7 mouse cellular contexts compared by ENCODE assay signal in the genomic region with DNA sequence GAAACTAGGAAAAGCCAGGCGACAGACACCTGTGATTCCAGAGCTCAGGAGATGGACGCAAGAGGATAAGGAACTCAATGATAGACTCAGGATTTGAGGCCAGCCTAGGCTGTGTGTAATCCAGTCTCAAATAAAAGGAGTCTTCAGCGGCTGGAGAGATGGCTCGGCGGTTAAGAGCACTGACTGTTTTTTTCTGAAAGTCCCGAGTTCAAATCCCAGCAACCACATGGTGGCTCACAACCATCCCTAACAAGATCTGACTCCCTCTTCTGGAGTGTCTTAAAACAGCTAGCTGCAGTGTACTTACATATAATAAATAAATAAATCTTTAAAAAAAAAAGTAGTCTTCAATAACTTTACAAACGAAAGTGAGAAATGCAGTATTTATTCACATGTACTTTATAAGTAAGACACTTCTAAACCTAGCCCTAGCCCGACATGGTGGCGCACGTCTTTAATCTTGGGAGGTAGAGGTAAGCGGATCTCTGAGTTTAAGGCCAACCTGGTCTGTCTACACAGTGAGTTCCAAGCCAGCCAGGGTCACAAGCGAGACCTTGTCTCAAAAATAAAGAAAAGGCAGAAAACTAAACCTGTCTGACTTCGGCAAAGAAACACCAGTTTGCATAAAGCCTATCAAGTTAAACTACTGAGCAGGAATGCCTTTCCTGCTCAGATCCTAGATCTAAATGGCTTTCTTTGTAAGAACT. TPM values are rescaled to one million over a fixed set of nuclear protein-coding genes. Genes with fewer than 3 reads are reported as not detected.
DNase-seq lines count a peak whose midpoint lies in the region; ATAC-seq and TF ChIP-seq lines count a peak whose summit lies in the region.

No protein-coding gene starts in this region.

- 33% methylated on average over 13 of the region's 13 CpGs for WGBS in hindbrain, embryonic 11.5 days
- 23% methylated on average over 13 of the region's 13 CpGs for WGBS in limb, embryonic 15.5 days
- 26% methylated on average over 13 of the region's 13 CpGs for WGBS in neural tube, embryonic 15.5 days

- peak overlapping the region; percentile 91 for H3K4me3 ChIP-seq in E14TG2a.4 (replicated peaks; ENCODE audit: low read length)
- H3K4me3 ChIP-seq in hindbrain, embryonic 11.5 days (ENCODE audit: low read depth, low read length): peak overlapping the region; percentile 82
- peak overlapping the region; percentile 84 for H3K4me3 ChIP-seq in limb, embryonic 15.5 days
- peak overlapping the region; percentile 80 for H3K4me3 ChIP-seq in neural tube, embryonic 15.5 days (replicated peaks)

- peak overlapping the region; percentile 61 for H3K4me2 ChIP-seq in hindbrain, embryonic 11.5 days (replicated peaks; ENCODE audit: low read depth, low read length)
- peak overlapping the region; percentile 62 for H3K4me2 ChIP-seq in limb, embryonic 15.5 days
- peak overlapping the region; percentile 85 for H3K4me2 ChIP-seq in neural tube, embryonic 15.5 days

- no peaks in the 10 kb centered on the region for H3K36me3 ChIP-seq in E14TG2a.4 (ENCODE audit: insufficient read depth, low read length)
- H3K36me3 ChIP-seq in hindbrain, embryonic 11.5 days (ENCODE audit: control insufficient read depth, insufficient read depth, low read length): no peaks in the 10 kb centered on the region
- H3K36me3 ChIP-seq in limb, embryonic 15.5 days: no peaks in the 10 kb centered on the region
- H3K36me3 ChIP-seq in neural tube, embryonic 15.5 days: no peaks in the 10 kb centered on the region

- TF ChIP-seq CTCF in E14TG2a.4 (conservative IDR thresholded peaks at IDR 0.05; ENCODE audit: low read length): no peak

- H3K27ac ChIP-seq in hindbrain, embryonic 11.5 days (ENCODE audit: low read depth, low read length): peak overlapping the region; percentile 92; the same call in 1 of the 2 replicates
- H3K27ac ChIP-seq in limb, embryonic 15.5 days: peak overlapping the region; percentile 99
- H3K27ac ChIP-seq in neural tube, embryonic 15.5 days (replicated peaks): peak overlapping the region; percentile 94

- H3K9me3 ChIP-seq in E14TG2a.4 (ENCODE audit: low read length): no peaks in the 10 kb centered on the region
- H3K9me3 ChIP-seq in hindbrain, embryonic 11.5 days (ENCODE audit: control insufficient read depth, low read length): no peaks in the 10 kb centered on the region
- H3K9me3 ChIP-seq in limb, embryonic 15.5 days: no peaks in the 10 kb centered on the region
- no peaks in the 10 kb centered on the region for H3K9me3 ChIP-seq in neural tube, embryonic 15.5 days (replicated peaks)

- intact Hi-C loops in gastrocnemius, postnatal 14 days (cut with DNase I; ENCODE audit: low total_unique reads): no loop called here

- peak overlapping the region; percentile 77 for H3K9ac ChIP-seq in hindbrain, embryonic 11.5 days (ENCODE audit: low read depth, low read length)
- H3K9ac ChIP-seq in limb, embryonic 15.5 days: peak overlapping the region; percentile 82
- H3K9ac ChIP-seq in neural tube, embryonic 15.5 days (replicated peaks): peak overlapping the region; percentile 79

- no peak for ATAC-seq in hindbrain, embryonic 11.5 days (ENCODE audit: low FRiP score)
- ATAC-seq in limb, embryonic 15.5 days (ENCODE audit: insufficient number of reproducible peaks, low FRiP score, low TSS enrichment, low read depth): no peak
- ATAC-seq in neural tube, embryonic 15.5 days (ENCODE audit: low FRiP score): no peak

- DNase-seq in 416B (ENCODE audit: low read depth): peak; percentile 63
- DNase-seq in embryo, embryonic 10 days (ENCODE audit: low spot score): peak; percentile 5
- DNase-seq in hindbrain, embryonic 11.5 days (ENCODE audit: low spot score): peak; percentile 20
- no peak for DNase-seq in gastrocnemius, postnatal 14 days

- H3K4me1 ChIP-seq in E14TG2a.4 (replicated peaks; ENCODE audit: low read depth, low read length): peaks cover 21% of the 10 kb centered on the region
- no peaks in the 10 kb centered on the region for H3K4me1 ChIP-seq in hindbrain, embryonic 11.5 days (replicated peaks; ENCODE audit: control insufficient read depth, insufficient read depth, low read length)
- peaks cover 7% of the 10 kb centered on the region for H3K4me1 ChIP-seq in limb, embryonic 15.5 days
- peaks cover 17% of the 10 kb centered on the region for H3K4me1 ChIP-seq in neural tube, embryonic 15.5 days

- H3K27me3 ChIP-seq in E14TG2a.4 (ENCODE audit: insufficient read depth, low read length): no peaks in the 10 kb centered on the region
- no peaks in the 10 kb centered on the region for H3K27me3 ChIP-seq in hindbrain, embryonic 11.5 days (ENCODE audit: control insufficient read depth, insufficient read depth, low read length)
- H3K27me3 ChIP-seq in limb, embryonic 15.5 days: no peaks in the 10 kb centered on the region
- no peaks in the 10 kb centered on the region for H3K27me3 ChIP-seq in neural tube, embryonic 15.5 days (replicated peaks)

RNA-seq across cellular contexts. Expression of gene Trpm7, which starts 1.1 kb away (rescaled TPM):
- polyA plus RNA-seq in hindbrain, embryonic 11.5 days (2014; fragmentation: Nextera tagmentation; extraction: Ambion mirVana): 33.5 and 43.0 TPM in 2 replicates
- 45.6 and 53.1 TPM in 2 replicates for polyA plus RNA-seq in limb, embryonic 15.5 days (2015; fragmentation: Nextera tagmentation; extraction: Ambion mirVana)
- polyA plus RNA-seq in neural tube, embryonic 15.5 days (2015; fragmentation: Nextera tagmentation; extraction: Ambion mirVana): 28.5 and 38.1 TPM in 2 replicates
- 10 to 100 TPM; 22.1 to 24.2 TPM for total RNA-seq in gastrocnemius, postnatal 14 days (2021)

RNA-seq across cellular contexts. Expression of gene Sppl2a, which starts 58.1 kb away (rescaled TPM):
- 34.7 and 35.5 TPM in 2 replicates for polyA plus RNA-seq in hindbrain, embryonic 11.5 days (2014; fragmentation: Nextera tagmentation; extraction: Ambion mirVana)
- polyA plus RNA-seq in limb, embryonic 15.5 days (2015; fragmentation: Nextera tagmentation; extraction: Ambion mirVana): 56.7 and 62.7 TPM in 2 replicates
- 30.7 and 44.1 TPM in 2 replicates for polyA plus RNA-seq in neural tube, embryonic 15.5 days (2015; fragmentation: Nextera tagmentation; extraction: Ambion mirVana)
- 10 to 100 TPM; 45.9 to 49.0 TPM for total RNA-seq in gastrocnemius, postnatal 14 days (2021)
